ENCODE assay signal across 14 mouse cellular contexts in genomic region chr3:133534066-133534465, GRCm38 (mm10). TPM values are rescaled to one million over a fixed set of nuclear protein-coding genes. Genes with fewer than 3 reads are reported as not detected.
DNase-seq lines count a peak whose midpoint lies in the region; ATAC-seq and TF ChIP-seq lines count a peak whose summit lies in the region.
"Had no signal": no experiment of that assay in that cellular context is flagged by ENCODE, and none has a peak within 500 bp of the region (broad histone marks: within the 10 kb centered on the region; RNA-seq: fewer than 3 reads in every experiment).

No protein-coding gene starts in this region.

- no peaks in the 10 kb centered on the region for H3K27me3 ChIP-seq in midbrain, embryonic 11.5 days (ENCODE audit: control insufficient read depth, insufficient read depth, low read length)
- H3K27me3 ChIP-seq in midbrain, postnatal 0 days (ENCODE audit: insufficient read depth, low read length): no peaks in the 10 kb centered on the region
- H3K27me3 ChIP-seq: heart, embryonic 13.5 days; hindbrain, embryonic 15.5 days; limb, embryonic 15.5 days; midbrain, embryonic 15.5 days had no signal

- 10% methylated on average over 6 of the region's 6 CpGs for WGBS in midbrain, embryonic 11.5 days
- 21% methylated on average over 6 of the region's 6 CpGs for WGBS in midbrain, postnatal 0 days

- H3K9me3 ChIP-seq in midbrain, embryonic 11.5 days (ENCODE audit: control insufficient read depth, low read length): no peaks in the 10 kb centered on the region
- no peaks in the 10 kb centered on the region for H3K9me3 ChIP-seq in midbrain, postnatal 0 days (ENCODE audit: low read length)
- H3K9me3 ChIP-seq: G1E; heart, embryonic 13.5 days; hindbrain, embryonic 15.5 days; limb, embryonic 15.5 days; midbrain, embryonic 15.5 days had no signal

- H3K36me3 ChIP-seq in midbrain, embryonic 11.5 days (ENCODE audit: control insufficient read depth, insufficient read depth, low read length): peaks cover 4% of the 10 kb centered on the region; the same call in 1 of the 2 replicates
- H3K36me3 ChIP-seq in midbrain, postnatal 0 days (ENCODE audit: insufficient read depth, low read length): 0 out of 2 replicates have a peak, but pooled peaks cover 4% of the 10 kb centered on the region
- H3K36me3 ChIP-seq: hindbrain, embryonic 15.5 days had no signal

- 0 out of 2 replicates have a peak, but pooled peaks have one; percentile 43 for ATAC-seq in midbrain, embryonic 11.5 days (ENCODE audit: low FRiP score)
- no peak for ATAC-seq in midbrain, postnatal 0 days (ENCODE audit: low FRiP score)
- ATAC-seq in megakaryocyte progenitor cell, adult 5-6 weeks (replicated peaks; ENCODE audit: poor library complexity): no peak

- no peak for TF ChIP-seq CTCF in midbrain, postnatal 0 days (IDR thresholded peaks at IDR 0.05)

- H3K27ac ChIP-seq in midbrain, embryonic 11.5 days (ENCODE audit: low read depth, low read length): no peak overlapping the region
- H3K27ac ChIP-seq in midbrain, postnatal 0 days (ENCODE audit: low read depth, low read length): no peak overlapping the region
- H3K27ac ChIP-seq: heart, embryonic 13.5 days; hindbrain, embryonic 15.5 days; limb, embryonic 15.5 days; midbrain, embryonic 15.5 days had no signal

- no peak overlapping the region for H3K4me2 ChIP-seq in midbrain, embryonic 11.5 days
- H3K4me2 ChIP-seq in midbrain, postnatal 0 days (ENCODE audit: low read depth, low read length, poor library complexity, severe bottlenecking): no peak overlapping the region
- H3K4me2 ChIP-seq: heart, embryonic 13.5 days; hindbrain, embryonic 15.5 days; limb, embryonic 15.5 days; midbrain, embryonic 15.5 days had no signal

- DNase-seq in midbrain, embryonic 11.5 days (ENCODE audit: low spot score, missing footprints): no peak
- DNase-seq in midbrain, postnatal 0 days (ENCODE audit: low spot score): no peak
- DNase-seq in embryo, embryonic 10.5 days (ENCODE audit: low spot score): peak; percentile 19
- peak; percentile 54 to 64 for DNase-seq in kidney, adult 8-10 months
- peak; percentile 31 for DNase-seq in yolk sac, embryonic 10.5 days (ENCODE audit: low spot score)
- no peak for DNase-seq in heart, postnatal 4 days
- DNase-seq: cerebellum, postnatal 14 days; lung, postnatal 10 days had no signal

- H3K9ac ChIP-seq in midbrain, embryonic 11.5 days (ENCODE audit: low read length): no peak overlapping the region
- H3K9ac ChIP-seq in midbrain, postnatal 0 days (replicated peaks; ENCODE audit: low read length, poor library complexity, severe bottlenecking): no peak overlapping the region
- H3K9ac ChIP-seq: heart, embryonic 13.5 days; hindbrain, embryonic 15.5 days; limb, embryonic 15.5 days; midbrain, embryonic 15.5 days had no signal

- peaks cover 4% of the 10 kb centered on the region for H3K4me1 ChIP-seq in midbrain, embryonic 11.5 days (ENCODE audit: control insufficient read depth, insufficient read depth, low read length)
- no peaks in the 10 kb centered on the region for H3K4me1 ChIP-seq in midbrain, postnatal 0 days (ENCODE audit: insufficient read depth, low read length)
- H3K4me1 ChIP-seq: limb, embryonic 15.5 days had no signal

- H3K4me3 ChIP-seq in midbrain, embryonic 11.5 days (ENCODE audit: low read depth, low read length): no peak overlapping the region
- H3K4me3 ChIP-seq in midbrain, postnatal 0 days (ENCODE audit: low read depth, low read length): no peak overlapping the region
- H3K4me3 ChIP-seq: heart, embryonic 13.5 days; hindbrain, embryonic 15.5 days; limb, embryonic 15.5 days; midbrain, embryonic 15.5 days had no signal

RNA-seq across cellular contexts. Expression of gene Tet2, which starts 10.9 kb away (rescaled TPM):
- 15.0 and 16.3 TPM in 2 replicates for polyA plus RNA-seq in midbrain, embryonic 11.5 days (2014; fragmentation: Nextera tagmentation; extraction: Ambion mirVana)
- total RNA-seq in midbrain, postnatal 0 days (2014; rRNA removed): 46.5 and 49.1 TPM in 2 replicates
- 12.6 and 17.2 TPM in 2 replicates for polyA plus RNA-seq in midbrain, postnatal 0 days (2015; fragmentation: Nextera tagmentation; extraction: Ambion mirVana)
- total RNA-seq in megakaryocyte progenitor cell, adult 5-6 weeks (2015): 52.2 and 65.9 TPM in 2 replicates
- 42.4 and 55.8 TPM in 2 replicates for total RNA-seq in megakaryocyte progenitor cell, adult 5-6 weeks (2017)
- 10 to 100 TPM; 41.7 to 48.3 TPM for total RNA-seq in heart, postnatal 4 days (2021)

Comparison
In these comparisons a context has a peak if more than half of its experiments do, and no peak if none do; other contexts are left out.
1. DNase-seq: peak in embryo, embryonic 10.5 days (single experiment), kidney, adult 8-10 months (2 of 2) and yolk sac, embryonic 10.5 days (single experiment); none in midbrain, embryonic 11.5 days (single experiment), midbrain, postnatal 0 days (single experiment) and heart, postnatal 4 days (single experiment).